Mouse (Mus musculus): ENCODE results near the gene Ints5. TPM values are rescaled to one million over a fixed set of nuclear protein-coding genes. Genes with fewer than 3 reads are reported as not detected.
A peak's percentile ranks its signal among the peaks of the same experiment; 100 is the strongest.

Gene Ints5
- total and polyA plus RNA-seq, 2 experiments from 2014 or later, result 23.8 to 46.3 TPM

DNA sequence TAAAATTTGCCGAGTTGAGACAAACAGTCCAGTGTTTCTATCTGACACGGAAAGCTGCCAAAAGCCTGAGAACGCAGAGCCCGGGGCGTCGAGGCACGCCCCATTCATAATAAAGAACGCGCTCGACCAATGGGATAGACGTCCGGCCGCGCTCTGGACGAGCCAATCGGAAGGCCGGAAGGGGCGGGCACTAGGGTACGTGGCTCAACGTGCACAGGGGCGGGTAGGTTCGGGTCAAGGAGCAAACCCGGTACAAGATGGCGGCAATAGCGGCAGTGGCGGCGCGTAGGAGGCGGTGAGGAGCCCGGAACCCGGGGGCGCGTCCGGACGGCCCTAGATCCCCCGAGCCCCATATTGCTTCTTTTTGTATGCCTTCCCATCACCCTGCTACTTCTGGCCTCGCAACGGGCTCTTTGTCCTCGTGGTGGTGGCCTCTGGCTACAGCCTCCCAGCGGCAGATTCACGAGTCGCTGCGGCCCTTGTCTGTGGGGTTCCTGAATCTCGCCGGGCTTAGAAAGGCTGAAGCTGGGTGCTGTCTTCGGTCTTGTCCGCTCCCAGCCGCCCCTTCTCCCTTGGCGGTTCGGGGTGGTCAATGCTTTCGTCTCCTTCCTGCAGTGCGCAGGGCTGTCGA, 5.2 kb downstream of the Ints5 start, which contains the start of gene Ganab:
TSS of gene Ganab (plus strand) at position 207 of the 631 bp plus-strand sequence.
- peak within 1 kb of the TSS; percentile 86 for H3K27ac ChIP-seq
- H3K4me1 ChIP-seq (ENCODE audit: insufficient read depth, low read length), result peaks cover 9% of the 10 kb centered on the region
- H3K9me3 ChIP-seq (ENCODE audit: low read length), result no peaks in the 10 kb centered on the region
- under 1% methylated on average over 53 of the region's 53 CpGs for WGBS
- no peaks in the 10 kb centered on the region for H3K27me3 ChIP-seq (ENCODE audit: insufficient read depth, low read length)
- peak within 1 kb of the TSS; percentile 94 for H3K9ac ChIP-seq (replicated peaks; ENCODE audit: low read length)
- DNase-seq (ENCODE audit: low spot score) (peak; percentile 99), ATAC-seq (peak; percentile 99)
- peak within 1 kb of the TSS; percentile 72 for H3K4me2 ChIP-seq (ENCODE audit: low read depth, low read length)
- peak; percentile 41 for TF ChIP-seq CTCF (IDR thresholded peaks at IDR 0.05; ENCODE audit: low read depth)
- peaks cover 13% of the 10 kb centered on the region; the same call in 1 of the 2 replicates for H3K36me3 ChIP-seq (ENCODE audit: insufficient read depth, low read length)
- H3K4me3 ChIP-seq (ENCODE audit: low read length), result peak within 1 kb of the TSS; percentile 91

DNA sequence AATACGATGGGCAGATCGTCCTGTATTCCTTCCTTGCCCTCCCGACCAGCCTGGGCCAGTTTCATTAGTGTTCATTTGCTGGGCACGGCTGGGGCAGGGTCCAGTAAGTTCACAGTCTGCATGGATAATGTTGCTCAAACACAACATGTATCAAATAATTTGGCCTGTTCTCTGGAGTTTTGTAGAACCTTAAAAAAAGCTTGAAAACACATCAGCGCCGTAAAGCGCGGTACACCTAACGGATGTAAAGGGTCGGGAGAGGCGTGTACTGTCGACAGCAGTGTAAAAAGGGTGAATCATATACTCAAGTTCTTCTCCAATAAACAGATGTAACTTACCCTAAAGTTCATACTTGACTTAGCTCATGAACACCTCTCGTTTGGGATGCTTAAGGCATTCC, 5.8 kb downstream of the Ints5 start:
- Histone ChIP-seq H3K9ac (replicated peaks; ENCODE audit: low read length) (peak overlapping the region; percentile 94), H3K27me3 (ENCODE audit: insufficient read depth, low read length) (no peaks in the 10 kb centered on the region), H3K36me3 (ENCODE audit: insufficient read depth, low read length) (peaks cover 18% of the 10 kb centered on the region; the same call in 1 of the 2 replicates), H3K27ac (peak overlapping the region; percentile 86), H3K4me2 (ENCODE audit: low read depth, low read length) (peak overlapping the region; percentile 72), H3K9me3 (ENCODE audit: low read length) (no peaks in the 10 kb centered on the region), H3K4me3 (ENCODE audit: low read length) (peak overlapping the region; percentile 91), H3K4me1 (ENCODE audit: insufficient read depth, low read length) (peaks cover 9% of the 10 kb centered on the region)
- WGBS, result 17% methylated on average over 13 of the region's 13 CpGs
- DNase-seq (ENCODE audit: low spot score) (no peak), ATAC-seq (no peak)
- TF ChIP-seq CTCF (IDR thresholded peaks at IDR 0.05; ENCODE audit: low read depth), result no peak

DNA sequence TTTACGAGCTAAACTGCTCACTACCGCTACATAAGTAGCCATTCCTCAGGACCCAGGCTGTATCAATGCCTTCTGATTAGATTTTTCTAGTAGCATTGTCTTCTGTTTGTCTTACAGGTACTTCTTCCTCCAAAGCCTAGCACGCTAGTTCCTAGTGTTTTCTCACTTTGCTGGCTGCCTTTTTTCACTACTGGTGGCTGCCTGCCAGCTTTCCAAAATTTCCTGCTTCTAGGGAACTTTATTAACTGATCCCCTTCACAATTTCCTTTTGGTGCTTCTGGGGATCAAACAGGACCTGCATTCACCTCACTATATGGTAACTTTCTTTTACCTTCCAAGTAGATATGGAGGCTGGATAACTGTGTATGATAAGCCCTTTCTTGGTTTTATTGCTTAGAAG, 6.3 kb downstream of the Ints5 start:
- peak overlapping the region; percentile 94; the same call in 1 of the 2 replicates for H3K9ac ChIP-seq (replicated peaks; ENCODE audit: low read length)
- H3K27ac ChIP-seq, result no peak overlapping the region
- H3K9me3 ChIP-seq (ENCODE audit: low read length), result no peaks in the 10 kb centered on the region
- TF ChIP-seq CTCF (IDR thresholded peaks at IDR 0.05; ENCODE audit: low read depth), result no peak
- no peaks in the 10 kb centered on the region for H3K27me3 ChIP-seq (ENCODE audit: insufficient read depth, low read length)
- DNase-seq (ENCODE audit: low spot score), result no peak
- H3K4me2 ChIP-seq (ENCODE audit: low read depth, low read length), result peak overlapping the region; percentile 72
- H3K36me3 ChIP-seq (ENCODE audit: insufficient read depth, low read length), result peaks cover 21% of the 10 kb centered on the region; the same call in 1 of the 2 replicates
- ATAC-seq, result no peak
- H3K4me1 ChIP-seq (ENCODE audit: insufficient read depth, low read length), result peaks cover 9% of the 10 kb centered on the region
- peak overlapping the region; percentile 91 for H3K4me3 ChIP-seq (ENCODE audit: low read length)
- WGBS, result 65% methylated on average over 3 of the region's 3 CpGs

DNA sequence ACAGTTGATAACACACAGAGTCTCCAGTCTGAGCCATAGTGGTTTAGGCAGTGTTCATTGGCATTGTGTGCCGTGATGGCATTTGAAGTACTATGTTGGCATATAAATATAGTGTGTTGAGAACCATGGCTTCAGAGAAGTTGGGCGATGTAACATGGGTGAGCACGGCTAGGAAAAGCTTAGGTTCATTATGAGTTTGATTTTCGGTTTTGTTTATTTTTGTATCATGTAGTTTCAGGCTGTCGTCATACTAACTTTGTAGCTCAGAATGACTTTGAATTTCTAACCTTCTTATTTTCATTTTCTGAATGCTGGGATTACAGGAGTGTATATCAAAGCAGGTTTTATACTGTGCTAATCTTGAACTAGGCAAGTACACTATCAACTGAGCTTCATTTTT, 10.6 kb downstream of the Ints5 start:
- Histone ChIP-seq H3K9me3 (ENCODE audit: low read length) (no peaks in the 10 kb centered on the region), H3K27ac (no peak overlapping the region), H3K27me3 (ENCODE audit: insufficient read depth, low read length) (no peaks in the 10 kb centered on the region), H3K4me2 (ENCODE audit: low read depth, low read length) (no peak overlapping the region), H3K9ac (replicated peaks; ENCODE audit: low read length) (no peak overlapping the region), H3K4me1 (ENCODE audit: insufficient read depth, low read length) (peaks cover 6% of the 10 kb centered on the region), H3K4me3 (ENCODE audit: low read length) (no peak overlapping the region), H3K36me3 (ENCODE audit: insufficient read depth, low read length) (peaks cover 52% of the 10 kb centered on the region)
- WGBS, result 93% methylated on average over 5 of the region's 5 CpGs
- no peak for TF ChIP-seq CTCF (IDR thresholded peaks at IDR 0.05; ENCODE audit: low read depth)
- no peak for ATAC-seq
- no peak for DNase-seq (ENCODE audit: low spot score)

DNA sequence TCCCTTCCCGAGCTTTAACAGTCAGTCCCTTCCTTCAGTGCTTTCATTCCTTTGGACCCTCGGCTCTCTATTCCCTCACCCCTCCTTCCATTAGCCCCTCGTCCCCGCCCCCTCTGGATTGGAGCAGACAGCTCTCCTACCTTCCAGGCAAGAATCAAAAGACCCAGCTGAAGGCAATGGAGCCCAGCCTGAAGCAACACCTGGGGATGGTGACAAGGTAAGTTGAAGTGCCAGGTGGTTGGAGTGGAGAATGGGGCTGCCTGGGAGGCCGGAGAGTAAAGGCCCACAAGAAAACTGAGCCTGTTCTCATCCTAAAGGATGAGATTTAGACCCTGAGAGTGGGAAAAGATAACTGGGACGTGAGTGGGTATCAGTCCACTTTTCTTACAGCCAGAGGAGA, 15.7 kb downstream of the Ints5 start:
- ATAC-seq (no peak), DNase-seq (ENCODE audit: low spot score) (no peak)
- no peaks in the 10 kb centered on the region for H3K9me3 ChIP-seq (ENCODE audit: low read length)
- H3K36me3 ChIP-seq (ENCODE audit: insufficient read depth, low read length), result peaks cover 92% of the 10 kb centered on the region
- H3K4me2 ChIP-seq (ENCODE audit: low read depth, low read length), result no peak overlapping the region
- no peaks in the 10 kb centered on the region for H3K4me1 ChIP-seq (ENCODE audit: insufficient read depth, low read length)
- no peak overlapping the region for H3K4me3 ChIP-seq (ENCODE audit: low read length)
- WGBS, result 91% methylated on average over 6 of the region's 6 CpGs
- H3K9ac ChIP-seq (replicated peaks; ENCODE audit: low read length), result no peak overlapping the region
- H3K27ac ChIP-seq, result no peak overlapping the region
- no peak for TF ChIP-seq CTCF (IDR thresholded peaks at IDR 0.05; ENCODE audit: low read depth)
- H3K27me3 ChIP-seq (ENCODE audit: insufficient read depth, low read length), result no peaks in the 10 kb centered on the region

DNA sequence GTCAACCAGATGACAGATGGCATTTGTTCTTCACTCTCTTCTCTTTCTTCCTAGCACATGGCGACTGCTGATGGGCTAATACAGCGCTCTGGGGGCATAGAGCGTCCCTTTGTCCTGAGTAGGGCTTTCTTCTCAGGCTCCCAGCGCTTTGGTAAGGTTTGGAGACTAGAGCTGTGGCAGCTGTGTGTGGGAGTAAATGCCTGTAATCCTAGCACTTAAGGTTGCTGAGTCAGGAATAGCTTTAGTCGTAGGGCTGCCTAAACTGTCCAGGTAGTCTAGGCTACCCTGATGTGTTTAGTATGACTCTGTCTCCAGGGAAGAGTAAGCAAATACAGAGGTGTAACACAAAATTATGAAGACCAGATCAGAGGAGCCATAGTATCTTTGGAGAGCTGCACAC, 19.0 kb downstream of the Ints5 start:
- no peak for TF ChIP-seq CTCF (IDR thresholded peaks at IDR 0.05; ENCODE audit: low read depth)
- no peaks in the 10 kb centered on the region for H3K4me1 ChIP-seq (ENCODE audit: insufficient read depth, low read length)
- peaks cover 98% of the 10 kb centered on the region for H3K36me3 ChIP-seq (ENCODE audit: insufficient read depth, low read length)
- no peak for DNase-seq (ENCODE audit: low spot score)
- no peak overlapping the region for H3K27ac ChIP-seq
- ATAC-seq, result no peak
- H3K4me2 ChIP-seq (ENCODE audit: low read depth, low read length), result no peak overlapping the region
- H3K9ac ChIP-seq (replicated peaks; ENCODE audit: low read length), result no peak overlapping the region
- H3K9me3 ChIP-seq (ENCODE audit: low read length), result no peaks in the 10 kb centered on the region
- H3K4me3 ChIP-seq (ENCODE audit: low read length), result no peak overlapping the region
- 92% methylated on average over 5 of the region's 5 CpGs for WGBS
- H3K27me3 ChIP-seq (ENCODE audit: insufficient read depth, low read length), result no peaks in the 10 kb centered on the region

DNA sequence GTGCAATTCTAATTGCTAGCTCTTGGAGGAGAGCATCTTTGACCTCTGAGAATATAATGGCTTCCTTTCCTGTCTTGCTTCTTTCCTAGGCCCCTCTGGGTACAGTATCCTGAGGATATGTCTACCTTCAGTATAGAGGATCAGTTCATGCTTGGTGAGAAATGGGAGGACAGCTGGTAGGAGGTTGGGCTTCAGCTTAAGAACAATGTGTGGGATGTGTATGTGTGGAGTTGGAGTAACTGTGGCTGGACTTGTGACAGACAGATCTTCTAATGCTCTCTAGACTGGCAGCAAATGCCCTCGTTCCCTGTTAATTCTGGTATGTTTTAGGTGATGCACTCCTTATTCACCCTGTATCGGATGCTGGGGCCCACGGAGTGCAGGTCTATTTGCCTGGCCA, 21.4 kb downstream of the Ints5 start:
- Histone ChIP-seq H3K9me3 (ENCODE audit: low read length) (no peaks in the 10 kb centered on the region), H3K4me3 (ENCODE audit: low read length) (no peak overlapping the region), H3K4me2 (ENCODE audit: low read depth, low read length) (no peak overlapping the region), H3K9ac (replicated peaks; ENCODE audit: low read length) (no peak overlapping the region), H3K4me1 (ENCODE audit: insufficient read depth, low read length) (no peaks in the 10 kb centered on the region), H3K27ac (no peak overlapping the region), H3K27me3 (ENCODE audit: insufficient read depth, low read length) (no peaks in the 10 kb centered on the region), H3K36me3 (ENCODE audit: insufficient read depth, low read length) (peaks cover 79% of the 10 kb centered on the region)
- ATAC-seq (no peak), DNase-seq (ENCODE audit: low spot score) (no peak)
- no peak for TF ChIP-seq CTCF (IDR thresholded peaks at IDR 0.05; ENCODE audit: low read depth)
- WGBS, result 94% methylated on average over 3 of the region's 3 CpGs

Data from hindbrain, postnatal 0 days (tissue).